26 mouse cellular contexts compared by ENCODE assay signal in the genomic region with DNA sequence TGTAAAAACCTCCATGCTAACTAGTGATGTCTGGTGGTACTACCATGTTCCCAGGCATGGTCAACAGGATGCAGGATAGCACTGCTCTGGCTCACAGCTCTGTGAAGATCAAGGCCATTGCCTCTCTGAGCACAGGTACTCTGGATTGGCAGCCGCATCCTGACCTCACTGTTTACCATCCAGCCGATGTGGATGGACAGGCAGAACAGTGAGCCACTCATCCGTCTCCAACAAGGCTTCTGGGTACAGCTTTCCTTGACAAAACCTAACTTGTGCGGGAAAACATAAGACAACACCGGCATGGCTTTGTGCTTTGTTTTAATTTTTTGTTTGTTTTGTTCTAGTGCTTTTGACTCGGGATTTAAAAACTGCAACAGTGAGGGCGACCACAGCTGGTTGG. TPM values are rescaled to one million over a fixed set of nuclear protein-coding genes. Genes with fewer than 3 reads are reported as not detected.
"Had no signal": no experiment of that assay in that cellular context is flagged by ENCODE, and none has a peak within 500 bp of the region (broad histone marks: within the 10 kb centered on the region; RNA-seq: fewer than 3 reads in every experiment).

No protein-coding gene starts in this region.

- DNase-seq: liver, postnatal 0 days; lung, adult 2 months; lung, postnatal 14 days; lung, postnatal 36 days; right cerebral cortex, postnatal 14 days; thymus, adult 2 months; thymus, postnatal 25 days; thymus, postnatal 4 days had no signal

- H3K4me3 ChIP-seq: liver, embryonic 15.5 days; lung, embryonic 15.5 days; midbrain, embryonic 13.5 days; midbrain, embryonic 15.5 days; neural tube, embryonic 12.5 days; stomach, embryonic 15.5 days had no signal

- H3K4me1 ChIP-seq: liver, embryonic 15.5 days; lung, embryonic 15.5 days; midbrain, embryonic 15.5 days; stomach, embryonic 15.5 days had no signal

- H3K36me3 ChIP-seq: stomach, embryonic 15.5 days had no signal

- H3K9me3 ChIP-seq: liver, embryonic 15.5 days; lung, embryonic 15.5 days; midbrain, embryonic 13.5 days; midbrain, embryonic 15.5 days; neural tube, embryonic 12.5 days; stomach, embryonic 15.5 days had no signal

- H3K27ac ChIP-seq: liver, embryonic 15.5 days; lung, embryonic 15.5 days; macrophage; midbrain, embryonic 13.5 days; midbrain, embryonic 15.5 days; neural tube, embryonic 12.5 days; stomach, embryonic 15.5 days; stomach, postnatal 0 days had no signal

- H3K27me3 ChIP-seq: liver, embryonic 15.5 days; lung, embryonic 15.5 days; midbrain, embryonic 13.5 days; midbrain, embryonic 15.5 days; neural tube, embryonic 12.5 days; stomach, embryonic 15.5 days had no signal

- ATAC-seq: liver, postnatal 0 days; lung, postnatal 0 days; midbrain, embryonic 13.5 days; midbrain, embryonic 15.5 days had no signal

RNA-seq across cellular contexts. Expression of gene Ubap1l, which starts 4.9 kb away (rescaled TPM):
- total RNA-seq: megakaryocyte progenitor cell, adult 5-6 weeks; monocyte, adult 5-6 weeks had no signal
- polyA plus RNA-seq: liver, postnatal 0 days; macrophage; stomach, postnatal 0 days had no signal

RNA-seq across cellular contexts. Expression of gene Kbtbd13, which starts 25.7 kb away (rescaled TPM):
- total RNA-seq: monocyte, adult 5-6 weeks; neutrophil, adult 5-6 weeks had no signal
- polyA plus RNA-seq: macrophage had no signal

RNA-seq across cellular contexts. Expression of gene Rasl12, which starts 32.6 kb away (rescaled TPM):
- total RNA-seq: megakaryocyte progenitor cell, adult 5-6 weeks; neutrophil, adult 5-6 weeks had no signal
- polyA plus RNA-seq: macrophage had no signal

RNA-seq across cellular contexts. Expression of gene Slc51b, which starts 57.0 kb away (rescaled TPM):
- total RNA-seq: megakaryocyte progenitor cell, adult 5-6 weeks; midbrain, postnatal 0 days; monocyte, adult 5-6 weeks; neutrophil, adult 5-6 weeks had no signal
- polyA plus RNA-seq: liver, embryonic 15.5 days; lung, adult 2 months; lung, embryonic 15.5 days; lung, postnatal 0 days; macrophage; midbrain, embryonic 11.5 days; midbrain, embryonic 13.5 days; midbrain, embryonic 15.5 days; midbrain, postnatal 0 days; neural tube, embryonic 12.5 days; neural tube, embryonic 14.5 days; spleen, adult 2 months; stomach, postnatal 0 days; testis, adult 2 months; urinary bladder, adult 2 months had no signal
